9 mouse cellular contexts compared by ENCODE assay signal in genomic region chr6:114478771-114479170, GRCm38 (mm10).
DNase-seq lines count a peak whose midpoint lies in the region; ATAC-seq and TF ChIP-seq lines count a peak whose summit lies in the region.
"Had no signal": no experiment of that assay in that cellular context is flagged by ENCODE, and none has a peak within 500 bp of the region (broad histone marks: within the 10 kb centered on the region; RNA-seq: fewer than 3 reads in every experiment).

No protein-coding gene starts in this region.

- H3K4me1 ChIP-seq in hindbrain, postnatal 0 days (ENCODE audit: insufficient read depth, low read length) = no peaks in the 10 kb centered on the region
- no peaks in the 10 kb centered on the region for H3K4me1 ChIP-seq in hindbrain, embryonic 11.5 days (replicated peaks; ENCODE audit: control insufficient read depth, insufficient read depth, low read length)
- no peaks in the 10 kb centered on the region for H3K4me1 ChIP-seq in thymus, adult 2 months (replicated peaks; ENCODE audit: control insufficient read depth, insufficient read depth, low read length)
- H3K4me1 ChIP-seq: heart, embryonic 15.5 days had no signal

- H3K9ac ChIP-seq in hindbrain, postnatal 0 days (replicated peaks; ENCODE audit: low read length) = no peak overlapping the region
- H3K9ac ChIP-seq in hindbrain, embryonic 11.5 days (ENCODE audit: low read depth, low read length) = no peak overlapping the region
- H3K9ac ChIP-seq: heart, embryonic 15.5 days had no signal

- WGBS in hindbrain, postnatal 0 days = 18% methylated on average over 4 of the region's 4 CpGs
- 29% methylated on average over 4 of the region's 4 CpGs for WGBS in hindbrain, embryonic 11.5 days
- WGBS in thymus, adult 2 months = 77% methylated on average over 4 of the region's 4 CpGs

- TF ChIP-seq CTCF in hindbrain, postnatal 0 days (IDR thresholded peaks at IDR 0.05; ENCODE audit: low read depth) = no peak
- no peak for TF ChIP-seq CTCF in thymus, adult 2 months (IDR thresholded peaks at IDR 0.05; ENCODE audit: borderline replicate concordance, control insufficient read depth, extremely low read depth, insufficient read depth, low read length, poor library complexity)

- no peak overlapping the region for H3K4me3 ChIP-seq in hindbrain, postnatal 0 days (ENCODE audit: low read length)
- H3K4me3 ChIP-seq in hindbrain, embryonic 11.5 days (ENCODE audit: low read depth, low read length) = no peak overlapping the region
- H3K4me3 ChIP-seq in thymus, adult 2 months (ENCODE audit: control insufficient read depth, insufficient read depth, low read length) = no peak overlapping the region
- H3K4me3 ChIP-seq: heart, embryonic 15.5 days had no signal

- no peak for TF ChIP-seq POLR2A in thymus, adult 2 months (IDR thresholded peaks at IDR 0.05; ENCODE audit: control insufficient read depth, extremely low read depth, insufficient read depth, low read length, poor library complexity)

- peak; percentile 33 for DNase-seq in hindbrain, postnatal 0 days (ENCODE audit: low spot score)
- no peak for DNase-seq in hindbrain, embryonic 11.5 days (ENCODE audit: low spot score)
- peak; percentile 1 to 46 for DNase-seq in adrenal gland, postnatal 36 days
- peak; percentile 65 for DNase-seq in heart, adult 8-10 months (ENCODE audit: low spot score)
- DNase-seq in lung, postnatal 36 days = peak; percentile 36
- no peak for DNase-seq in thymus, adult 2 months
- DNase-seq in spleen, postnatal 10 days (ENCODE audit: low spot score in 2 of 2) = no peak
- no peak for DNase-seq in layer of hippocampus, adult 9-11 months

- H3K4me2 ChIP-seq in hindbrain, postnatal 0 days (ENCODE audit: low read depth, low read length) = no peak overlapping the region
- H3K4me2 ChIP-seq in hindbrain, embryonic 11.5 days (replicated peaks; ENCODE audit: low read depth, low read length) = no peak overlapping the region
- H3K4me2 ChIP-seq: heart, embryonic 15.5 days had no signal

- H3K36me3 ChIP-seq in hindbrain, postnatal 0 days (ENCODE audit: insufficient read depth, low read length) = no peaks in the 10 kb centered on the region
- no peaks in the 10 kb centered on the region for H3K36me3 ChIP-seq in hindbrain, embryonic 11.5 days (ENCODE audit: control insufficient read depth, insufficient read depth, low read length)
- no peaks in the 10 kb centered on the region for H3K36me3 ChIP-seq in thymus, adult 2 months (ENCODE audit: control insufficient read depth, insufficient read depth, low read length)
- H3K36me3 ChIP-seq: heart, embryonic 15.5 days had no signal

- H3K9me3 ChIP-seq in hindbrain, postnatal 0 days (ENCODE audit: low read length) = no peaks in the 10 kb centered on the region
- no peaks in the 10 kb centered on the region for H3K9me3 ChIP-seq in hindbrain, embryonic 11.5 days (ENCODE audit: control insufficient read depth, low read length)
- H3K9me3 ChIP-seq: heart, embryonic 15.5 days had no signal

- no peak overlapping the region; the same call in 1 of the 2 replicates for H3K27ac ChIP-seq in hindbrain, postnatal 0 days
- no peak overlapping the region for H3K27ac ChIP-seq in hindbrain, embryonic 11.5 days (ENCODE audit: low read depth, low read length)
- H3K27ac ChIP-seq in thymus, adult 2 months (ENCODE audit: control insufficient read depth, insufficient read depth, low read length) = no peak overlapping the region
- H3K27ac ChIP-seq: heart, embryonic 15.5 days had no signal

- no peak for ATAC-seq in hindbrain, postnatal 0 days
- ATAC-seq in hindbrain, embryonic 11.5 days (ENCODE audit: low FRiP score) = no peak

- no peaks in the 10 kb centered on the region for H3K27me3 ChIP-seq in hindbrain, postnatal 0 days (ENCODE audit: insufficient read depth, low read length)
- H3K27me3 ChIP-seq in hindbrain, embryonic 11.5 days (ENCODE audit: control insufficient read depth, insufficient read depth, low read length) = no peaks in the 10 kb centered on the region
- H3K27me3 ChIP-seq in thymus, adult 2 months (ENCODE audit: control insufficient read depth, insufficient read depth, low read length) = no peaks in the 10 kb centered on the region

Comparison
In these comparisons a context has a peak if more than half of its experiments do, and no peak if none do; other contexts are left out.
1. DNase-seq: peak in hindbrain, postnatal 0 days (single experiment), adrenal gland, postnatal 36 days (2 of 2), heart, adult 8-10 months (single experiment) and lung, postnatal 36 days (single experiment); none in hindbrain, embryonic 11.5 days (single experiment), thymus, adult 2 months (single experiment), spleen, postnatal 10 days (0 of 2) and layer of hippocampus, adult 9-11 months (single experiment).